Mouse (Mus musculus) MN1 (cell line): ENCODE results near the gene Disp1.

Source experiments
- DNase-seq: peaks from one replicate; pipeline ENCODE4 v3.0.0-alpha.2; 2016; ENCODE audit warnings: low spot score

The Disp1 gene

GRCm38 (mm10) chr1:183127246-183127645, 94.1 kb downstream of the Disp1 start:
- DNase-seq, result no peak

DNA sequence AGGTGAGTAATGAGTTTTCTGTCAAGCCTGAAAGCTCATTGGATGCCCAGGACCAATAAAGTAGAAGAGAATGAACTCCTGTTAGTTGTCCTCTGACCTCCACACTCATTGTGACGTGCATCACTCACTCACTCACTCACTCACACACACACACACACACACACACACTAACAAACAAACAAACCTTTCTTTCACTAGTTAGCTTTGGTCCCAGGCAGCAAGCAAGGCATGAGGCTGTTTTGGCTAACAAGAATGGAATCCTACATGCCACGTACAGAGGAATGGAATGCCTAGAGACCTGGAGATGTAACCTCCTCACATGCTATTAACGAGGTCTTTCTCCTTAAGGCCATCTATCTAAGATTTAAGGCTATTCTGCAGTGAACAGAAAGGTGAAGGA, 97.6 kb downstream of the Disp1 start:
- no peak for DNase-seq

DNA sequence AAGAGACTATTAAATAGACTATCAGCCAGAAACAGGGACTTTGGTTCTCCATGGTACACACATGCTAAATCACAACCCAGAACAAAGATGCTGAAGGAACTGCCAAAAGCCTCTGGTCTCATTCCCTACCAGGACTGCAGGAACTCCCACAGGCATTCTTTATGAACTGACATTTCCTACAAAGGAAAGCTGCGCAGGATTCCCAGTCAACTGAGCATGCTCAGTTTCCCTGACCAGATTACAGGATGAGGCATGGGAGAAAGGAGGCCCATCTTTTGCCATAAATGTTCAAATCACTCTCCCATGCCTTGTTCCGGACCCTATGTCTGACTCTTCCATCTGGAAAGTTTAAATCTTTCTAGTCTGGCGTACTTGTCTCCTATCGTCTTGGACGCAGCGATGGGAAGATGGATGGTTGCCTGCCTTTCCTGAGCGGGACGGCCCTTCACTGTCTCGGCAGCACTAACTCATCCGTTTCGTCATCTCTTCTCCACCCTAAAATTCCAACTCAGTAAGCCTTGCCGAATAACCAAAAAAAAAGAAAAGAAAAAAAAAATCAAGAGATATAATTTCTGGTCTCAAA, 100.9 kb downstream of the Disp1 start:
- DNase-seq, result no peak

GRCm38 (mm10) chr1:183117827-183118825, 103.2 kb downstream of the Disp1 start:
- peak; percentile 62 for DNase-seq

DNA sequence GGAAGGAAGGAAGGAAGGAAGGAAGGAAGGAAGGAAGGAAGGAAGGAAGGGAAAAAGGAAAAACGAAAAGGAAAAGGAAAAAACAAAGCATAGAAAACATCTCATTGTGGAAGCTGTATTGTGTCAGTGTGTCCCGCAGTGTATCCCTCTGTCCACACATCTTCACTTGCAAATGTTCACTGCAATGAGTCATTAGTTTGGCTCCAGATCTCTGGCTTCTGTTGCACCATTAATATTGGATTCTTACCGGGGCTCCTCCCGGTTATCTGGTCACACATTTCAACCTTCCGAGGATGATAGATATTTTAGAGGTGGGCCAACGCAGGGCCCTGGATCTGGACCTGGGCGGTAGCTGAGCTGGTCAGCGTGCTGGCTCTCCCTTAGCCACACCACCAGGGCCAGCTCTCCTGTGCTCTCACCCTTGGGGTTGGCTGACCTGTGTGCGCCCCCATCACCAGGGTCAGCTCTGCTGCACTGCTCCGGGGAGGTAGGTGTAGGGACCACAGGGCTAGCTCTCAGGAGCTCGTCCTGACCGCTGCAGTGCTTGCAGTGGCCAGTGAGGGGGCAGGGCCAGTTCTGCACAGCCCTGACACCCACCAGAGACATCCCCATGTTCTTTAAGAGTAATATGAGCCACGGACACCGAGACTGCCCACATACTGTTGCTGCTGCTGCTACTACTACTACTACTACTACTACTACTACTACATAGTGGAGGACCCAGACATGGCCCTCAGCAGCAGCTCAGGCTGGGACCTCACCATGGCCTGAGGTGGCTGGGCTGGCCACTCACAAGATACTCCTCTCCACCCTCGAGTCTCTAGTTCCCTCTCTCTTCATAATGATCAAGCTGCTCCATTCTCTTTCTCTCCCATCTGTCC, 104.1 kb downstream of the Disp1 start:
- DNase-seq, result no peak

DNA sequence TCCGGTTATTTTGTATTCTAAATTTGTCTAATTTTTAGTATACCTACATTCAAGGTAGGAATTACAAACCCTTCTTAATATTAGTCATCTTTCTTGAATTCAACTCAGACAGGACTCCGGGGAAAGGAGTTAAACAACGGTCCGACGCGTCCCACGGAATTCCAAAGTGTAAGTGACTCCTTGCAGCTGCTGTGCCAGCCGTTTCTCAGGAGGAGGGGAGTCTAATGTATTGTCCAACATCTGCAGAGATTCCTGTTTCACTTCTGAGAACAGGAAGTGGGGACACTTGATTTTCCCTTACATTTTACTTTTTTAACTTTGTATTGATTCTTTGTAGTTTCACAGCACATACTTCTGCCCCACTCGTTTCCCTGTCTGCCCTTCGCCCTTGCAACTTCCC, 104.9 kb downstream of the Disp1 start:
- DNase-seq, result no peak

- DNase-seq, result no peak
These were observed 106.2 kb downstream of the Disp1 start for GRCm38 (mm10) chr1:183115076-183115475.

DNA sequence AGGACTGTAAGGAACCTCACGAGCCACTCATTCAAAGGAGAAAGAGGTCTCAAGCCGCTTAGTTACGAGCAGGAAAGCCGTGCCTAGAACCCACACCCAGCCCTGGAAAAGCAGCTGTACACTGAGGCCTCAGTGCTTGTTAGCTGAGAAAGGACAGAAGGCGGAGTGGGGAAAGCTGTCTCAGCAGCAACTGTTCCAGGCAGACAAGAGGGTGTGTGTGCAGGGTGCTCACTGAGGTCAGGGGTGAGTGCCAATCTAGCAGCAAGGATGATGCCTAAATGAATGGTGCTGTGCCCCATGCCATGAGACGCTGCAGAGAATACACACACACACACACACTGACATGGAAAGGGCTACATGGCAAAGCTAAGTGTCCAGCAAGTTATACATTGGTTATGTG, 106.8 kb downstream of the Disp1 start:
- DNase-seq, result no peak

DNA sequence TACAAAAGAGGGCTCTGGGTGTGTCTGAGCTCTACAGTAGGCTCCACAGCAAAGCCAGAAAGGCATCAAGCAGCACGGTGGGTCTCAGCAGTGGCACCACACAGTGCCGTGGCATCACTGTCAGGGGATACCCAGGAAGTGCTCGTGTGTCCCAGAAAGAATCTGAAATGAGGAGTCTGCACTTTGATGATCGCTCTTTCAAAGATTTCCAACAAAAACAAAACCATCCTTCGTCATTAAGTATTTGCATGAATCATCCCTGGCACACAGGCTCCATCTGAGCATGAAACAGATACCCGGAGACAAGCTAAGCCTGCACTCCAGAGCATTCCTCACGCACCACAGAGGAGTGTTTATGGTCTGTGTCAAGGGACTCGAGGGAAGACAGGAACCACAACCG, 107.8 kb downstream of the Disp1 start:
- peak; percentile 61 for DNase-seq

GRCm38 (mm10) chr1:183107476-183107875, 113.8 kb downstream of the Disp1 start:
- no peak for DNase-seq

DNA sequence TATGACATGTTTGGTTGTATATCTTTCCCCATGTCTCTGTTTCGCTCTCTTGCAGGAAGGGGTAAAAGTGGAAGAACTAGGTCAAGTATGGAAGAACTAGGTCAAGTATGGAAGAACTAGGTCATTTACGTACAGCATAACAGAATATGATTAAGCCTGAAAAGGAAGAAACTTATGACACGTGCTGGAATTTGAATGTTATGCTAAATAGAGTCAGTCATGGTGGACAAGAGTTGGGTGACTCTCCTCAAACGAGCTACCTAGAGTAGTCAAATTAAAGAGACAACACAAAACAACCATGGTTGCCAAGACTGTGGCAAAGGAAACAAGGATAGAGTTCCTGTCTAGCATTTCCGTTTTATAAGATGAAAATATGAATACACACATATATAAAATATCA, 116.6 kb downstream of the Disp1 start:
- DNase-seq, result no peak

DNA sequence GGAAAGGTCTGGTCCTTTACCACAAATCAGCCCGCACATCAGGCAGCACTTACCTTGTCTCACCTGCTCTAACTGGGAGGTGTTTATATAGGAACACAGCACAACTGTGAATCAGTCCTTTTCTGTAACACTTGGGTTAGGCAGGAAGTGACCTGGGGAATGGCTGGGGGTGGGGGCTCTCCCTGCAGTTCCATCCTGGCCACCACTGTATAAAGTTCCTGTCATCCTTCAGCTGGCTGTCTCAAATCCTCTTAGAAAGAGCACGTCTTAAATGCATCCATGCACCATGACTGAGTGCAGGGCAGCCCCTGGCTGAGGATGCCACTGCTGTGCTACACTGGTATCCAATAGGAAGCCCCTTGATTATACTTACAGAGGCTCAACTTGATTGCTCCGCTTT, 118.5 kb downstream of the Disp1 start:
- no peak for DNase-seq

DNA sequence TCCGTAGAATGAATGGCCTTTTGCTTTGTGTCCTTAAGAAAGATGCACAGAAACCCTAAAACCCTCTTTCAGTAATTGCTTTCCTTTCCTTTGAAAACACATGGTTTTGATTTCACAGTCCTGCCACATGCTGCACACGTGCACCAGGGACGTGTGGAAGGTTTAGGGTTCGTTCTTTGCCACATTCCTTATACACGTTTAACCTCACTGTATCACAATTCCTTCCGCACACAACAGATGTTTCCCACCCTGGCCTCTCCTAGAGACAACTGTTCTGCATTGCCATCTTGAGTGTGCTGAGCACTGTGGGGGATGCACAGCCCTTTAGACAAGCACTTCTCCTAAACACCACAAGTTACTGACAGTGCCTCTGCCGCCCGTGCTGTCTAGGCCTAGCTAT, 119.2 kb downstream of the Disp1 start:
- no peak for DNase-seq

GRCm38 (mm10) chr1:183101371-183101770, 120.0 kb downstream of the Disp1 start:
- DNase-seq, result no peak

DNA sequence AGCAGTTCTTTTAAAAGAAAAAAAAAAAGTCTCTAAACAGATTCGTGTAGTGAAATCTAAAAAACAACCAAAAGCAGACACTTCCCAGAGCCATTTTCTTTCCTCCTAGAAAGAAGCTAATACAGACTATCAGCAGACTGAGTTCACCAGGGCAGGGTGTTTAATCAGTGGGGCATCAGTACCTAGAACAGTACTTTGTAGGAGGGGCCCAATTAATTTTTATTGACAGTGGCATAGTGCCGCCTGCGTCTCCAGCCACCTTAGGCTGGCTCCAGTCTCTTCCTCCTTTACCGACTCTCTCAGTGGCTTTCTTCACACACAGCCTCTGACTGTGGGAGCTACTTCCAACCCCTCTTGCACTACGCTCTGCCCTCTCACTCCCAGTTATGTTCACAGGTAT, 121.1 kb downstream of the Disp1 start:
- DNase-seq, result no peak

DNA sequence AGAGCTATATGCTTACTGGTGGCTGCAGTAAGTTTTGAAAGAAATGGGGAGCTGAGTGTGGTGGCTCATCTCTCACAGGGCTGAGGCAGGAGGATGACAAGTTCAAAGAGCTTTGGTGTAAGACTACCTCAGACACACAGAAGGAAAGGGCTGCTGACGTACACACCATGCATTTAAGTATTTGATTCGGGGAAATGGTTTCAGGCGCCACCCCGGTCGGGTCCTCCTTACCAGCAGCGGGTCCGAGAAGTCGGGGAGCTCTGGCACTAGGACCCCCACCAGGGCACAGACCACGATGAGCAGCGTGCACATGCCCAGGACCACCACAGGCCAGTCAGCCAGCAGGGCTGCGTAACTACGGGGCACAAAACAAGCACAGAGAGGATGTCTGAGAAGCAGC, 121.6 kb downstream of the Disp1 start:
- no peak for DNase-seq

GRCm38 (mm10) chr1:183097606-183098005, 123.7 kb downstream of the Disp1 start:
- no peak for DNase-seq

- DNase-seq, result no peak
These were observed 125.8 kb downstream of the Disp1 start for GRCm38 (mm10) chr1:183095454-183096088.

DNA sequence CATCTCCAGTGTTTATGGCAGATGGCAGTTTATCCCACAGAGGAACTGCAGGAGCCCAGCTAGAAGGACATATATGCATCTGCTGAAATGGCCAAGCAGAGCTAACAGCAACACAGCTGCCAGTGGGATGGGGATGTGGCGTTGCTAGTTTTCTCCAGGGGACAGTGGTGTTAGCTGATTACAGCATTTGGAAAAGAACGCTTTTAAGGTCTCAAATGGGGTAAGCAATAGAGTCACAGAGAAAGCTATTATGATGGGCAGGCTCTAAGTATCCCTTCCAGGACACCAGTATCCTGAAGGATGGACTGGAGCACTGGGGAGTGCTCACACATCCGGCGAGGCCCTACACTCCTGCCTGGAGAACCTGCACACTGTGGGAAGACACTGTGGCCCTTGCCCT, 129.0 kb downstream of the Disp1 start:
- DNase-seq, result no peak

GRCm38 (mm10) chr1:183091203-183091602, 130.1 kb downstream of the Disp1 start:
- no peak for DNase-seq

GRCm38 (mm10) chr1:183088661-183089060, 132.7 kb downstream of the Disp1 start:
- DNase-seq, result no peak

DNA sequence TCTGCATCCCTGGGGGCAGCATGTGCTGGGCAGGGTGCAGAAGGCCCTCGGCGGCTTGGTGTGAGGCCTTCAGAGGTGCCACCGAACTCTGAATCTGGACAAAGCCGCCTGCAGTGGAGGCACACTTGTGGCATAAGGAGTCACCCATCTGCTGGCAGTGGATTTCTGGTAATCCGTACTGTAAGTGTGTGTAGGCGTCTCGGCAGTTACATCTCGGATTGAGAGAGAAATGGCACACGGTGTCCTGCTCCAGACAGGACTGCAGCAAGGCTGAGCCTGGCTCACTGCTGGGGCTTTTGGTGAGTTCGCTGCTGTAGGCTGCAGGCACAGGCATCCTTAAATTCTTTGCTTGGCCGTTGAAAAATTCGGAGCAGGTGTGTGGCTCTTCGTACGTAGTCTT, 134.5 kb downstream of the Disp1 start:
- no peak for DNase-seq
